ENCODE assay signal across 36 mouse cellular contexts in genomic region chr19:46123876-46124275, GRCm38 (mm10). TPM values are rescaled to one million over a fixed set of nuclear protein-coding genes. Genes with fewer than 3 reads are reported as not detected.
"Had no signal": no experiment of that assay in that cellular context is flagged by ENCODE, and none has a peak within 500 bp of the region (broad histone marks: within the 10 kb centered on the region; RNA-seq: fewer than 3 reads in every experiment).

No protein-coding gene starts in this region.

- H3K9ac ChIP-seq: embryonic facial prominence, embryonic 12.5 days; embryonic facial prominence, embryonic 13.5 days; embryonic facial prominence, embryonic 15.5 days; forebrain, embryonic 12.5 days; forebrain, embryonic 13.5 days; forebrain, embryonic 15.5 days; forebrain, postnatal 0 days had no signal

- H3K9me3 ChIP-seq: embryonic facial prominence, embryonic 10.5 days; embryonic facial prominence, embryonic 12.5 days; embryonic facial prominence, embryonic 13.5 days; embryonic facial prominence, embryonic 15.5 days; forebrain, embryonic 10.5 days; forebrain, embryonic 12.5 days; forebrain, embryonic 13.5 days; forebrain, embryonic 15.5 days had no signal

- H3K36me3 ChIP-seq: embryonic facial prominence, embryonic 10.5 days; embryonic facial prominence, embryonic 12.5 days; embryonic facial prominence, embryonic 13.5 days; embryonic facial prominence, embryonic 15.5 days; forebrain, embryonic 10.5 days; forebrain, embryonic 12.5 days; forebrain, embryonic 15.5 days had no signal

- ATAC-seq: forebrain, embryonic 13.5 days; forebrain, embryonic 14.5 days; forebrain, embryonic 15.5 days; forebrain, embryonic 16.5 days; forebrain, postnatal 0 days had no signal

- H3K4me3 ChIP-seq: embryonic facial prominence, embryonic 10.5 days; embryonic facial prominence, embryonic 12.5 days; embryonic facial prominence, embryonic 13.5 days; embryonic facial prominence, embryonic 15.5 days; erythroblast, embryonic 14.5 days; forebrain, embryonic 10.5 days; forebrain, embryonic 12.5 days; forebrain, embryonic 13.5 days; forebrain, embryonic 15.5 days; gastrocnemius, adult 2 months; heart, adult 2 months had no signal

- DNase-seq: cerebellum, adult 18-20 months; cerebellum, adult 2 months; cerebellum, adult 8-10 months; cerebellum, adult 9-10 months; cerebellum, adult 9-11 months; cerebellum, postnatal 10 days; cerebellum, postnatal 14 days; cerebellum, postnatal 25 days; cerebellum, postnatal 36 days; embryo, embryonic 11 days; forebrain, postnatal 0 days; gastrocnemius, adult 2 months; gastrocnemius, postnatal 10 days; gastrocnemius, postnatal 14 days; gastrocnemius, postnatal 25 days; gastrocnemius, postnatal 36 days; heart, adult 18-20 months; heart, adult 2 months had no signal

- H3K27me3 ChIP-seq: embryonic facial prominence, embryonic 12.5 days; embryonic facial prominence, embryonic 15.5 days had no signal

- H3K4me2 ChIP-seq: embryonic facial prominence, embryonic 12.5 days; embryonic facial prominence, embryonic 13.5 days; embryonic facial prominence, embryonic 15.5 days; forebrain, embryonic 12.5 days; forebrain, embryonic 13.5 days; forebrain, embryonic 15.5 days had no signal

- H3K4me1 ChIP-seq: embryonic facial prominence, embryonic 10.5 days; embryonic facial prominence, embryonic 12.5 days; embryonic facial prominence, embryonic 13.5 days; embryonic facial prominence, embryonic 15.5 days; forebrain, embryonic 10.5 days; forebrain, embryonic 12.5 days; forebrain, embryonic 13.5 days; forebrain, embryonic 15.5 days had no signal

- H3K27ac ChIP-seq: embryonic facial prominence, embryonic 10.5 days; embryonic facial prominence, embryonic 12.5 days; embryonic facial prominence, embryonic 13.5 days; embryonic facial prominence, embryonic 15.5 days; forebrain, embryonic 10.5 days; forebrain, embryonic 12.5 days; forebrain, embryonic 13.5 days; forebrain, embryonic 15.5 days; gastrocnemius, adult 2 months; heart, adult 2 months had no signal

RNA-seq across cellular contexts. Expression of gene Elovl3, which starts 7.8 kb away (rescaled TPM):
- total RNA-seq: common myeloid progenitor, adult 5-6 weeks; forebrain, postnatal 0 days; gastrocnemius, adult 2 months; gastrocnemius, adult 8-10 months; gastrocnemius, postnatal 10 days; gastrocnemius, postnatal 14 days; gastrocnemius, postnatal 25 days; gastrocnemius, postnatal 36 days; gastrocnemius, postnatal 4 days; granulocyte monocyte progenitor cell, adult 5-6 weeks had no signal
- polyA plus RNA-seq: cerebellum, adult 2 months; cortical plate, adult 2 months; embryonic facial prominence, embryonic 10.5 days; erythroblast, embryonic 14.5 days; forebrain, embryonic 12.5 days; forebrain, embryonic 13.5 days; forebrain, embryonic 14.5 days; forebrain, embryonic 15.5 days; forebrain, embryonic 16.5 days; frontal cortex, adult 2 months had no signal

RNA-seq across cellular contexts. Expression of gene Pitx3, which starts 24.2 kb away (rescaled TPM):
- total RNA-seq: common myeloid progenitor, adult 5-6 weeks; forebrain, postnatal 0 days; granulocyte monocyte progenitor cell, adult 5-6 weeks had no signal
- polyA plus RNA-seq: erythroblast, embryonic 14.5 days; forebrain, embryonic 11.5 days; forebrain, embryonic 13.5 days; forebrain, embryonic 14.5 days; forebrain, embryonic 15.5 days; forebrain, embryonic 16.5 days had no signal
